Mouse (Mus musculus): ENCODE measurements around the gene Plk1.

DNA sequence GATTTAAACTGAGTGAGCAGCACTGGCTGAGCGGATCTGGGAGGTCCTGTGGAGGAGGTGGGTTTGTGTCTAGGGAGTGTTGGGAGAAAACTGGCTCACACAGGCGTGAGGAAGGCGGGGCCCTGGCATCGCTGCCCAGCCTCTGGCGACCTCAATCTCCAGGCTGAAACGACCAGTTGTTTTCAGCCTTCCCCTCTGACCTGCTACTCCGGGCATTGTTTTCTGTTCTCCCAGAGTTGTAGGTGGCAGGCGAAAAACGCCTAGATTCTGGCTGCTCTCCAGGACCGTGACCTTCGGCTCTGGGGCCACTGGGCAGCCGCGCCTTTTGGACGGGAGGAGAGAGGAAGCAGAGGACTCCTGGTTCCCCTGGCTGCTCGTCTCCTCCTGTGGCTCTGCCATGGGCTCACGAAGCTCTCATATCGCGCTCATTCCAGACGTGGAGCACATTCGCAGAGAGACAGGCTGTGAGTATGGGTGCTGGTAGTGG lies 60.1 kb downstream of the Plk1 start, which contains the start of gene Chp2:
- TF ChIP-seq CTCF (IDR thresholded peaks at IDR 0.05; ENCODE audit: insufficient read depth, low read depth, low read length) (no peak), POLR2A (IDR thresholded peaks at IDR 0.05; ENCODE audit: insufficient read depth, low read depth, low read length) (no peak)

All from olfactory bulb, adult 2 months (tissue).